Mouse (Mus musculus) bone marrow macrophage, adult 2 months (primary cell): Measurements from ENCODE around the gene Lzts3.

Experiments used
- CTCF ChIP-seq: IDR thresholded peaks from 2 replicates; pipeline ENCODE4 v1.5.1; 2012; ENCODE audit warnings: low read depth, mild to moderate bottlenecking, low read length, moderate library complexity
- POLR2A ChIP-seq: IDR thresholded peaks from 2 replicates; pipeline ENCODE4 v1.6.1; 2012; ENCODE audit warnings: mild to moderate bottlenecking, low read depth, low read length, borderline replicate concordance

DNA sequence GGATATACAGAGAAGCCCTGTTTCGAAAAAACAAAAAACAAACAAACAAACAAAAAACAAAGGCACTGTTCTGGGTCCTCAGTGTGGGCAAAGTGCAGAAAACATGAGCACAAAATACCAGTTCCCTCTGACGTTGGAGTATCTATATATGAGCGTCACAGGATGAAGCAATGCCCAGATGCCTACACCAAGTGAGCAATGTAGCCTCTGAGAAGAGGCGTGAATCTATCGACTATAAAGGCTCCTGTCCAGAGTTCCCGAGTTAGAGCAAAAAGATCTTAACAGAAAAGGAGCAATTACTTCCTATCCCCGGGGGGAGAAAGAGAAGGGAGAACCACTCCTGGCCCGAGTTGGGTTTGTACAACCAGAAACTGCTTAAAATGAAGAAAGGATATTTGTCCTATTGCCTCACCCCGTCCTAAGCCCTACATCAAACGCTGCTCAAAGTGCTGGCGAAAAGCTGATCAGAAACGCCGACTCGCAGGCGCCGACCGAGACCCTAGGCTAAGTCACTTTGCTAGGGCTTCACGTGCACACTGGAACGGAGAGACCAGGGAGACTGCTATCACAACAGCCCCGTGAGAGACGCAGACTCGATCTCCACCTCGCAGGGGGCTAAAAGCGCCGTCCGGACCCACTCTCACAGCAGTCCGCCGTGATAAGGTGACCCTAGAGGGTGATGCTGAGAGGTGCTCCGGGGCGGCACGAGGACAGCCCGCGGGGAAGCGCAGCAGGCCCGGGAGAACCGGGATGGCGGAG is 13.3 kb downstream of the Lzts3 start:
- TF ChIP-seq CTCF (no peak), POLR2A (no peak)
